Mouse (Mus musculus) ovary, postnatal 36 days (tissue): ENCODE results near the gene Ankef1.

Source experiments
- DNase-seq: peaks from one replicate; pipeline ENCODE4 v3.0.0; 2022; ENCODE audit warnings: low spot score, mixed read lengths

The Ankef1 gene

GRCm38 (mm10) chr2:136501651-136502050, at the start of gene Ankef1:
Gene Ankef1, plus strand, starts transcription at chr2:136501910.
- no peak for DNase-seq

GRCm38 (mm10) chr2:136456468-136456867, 45.2 kb upstream of the Ankef1 start:
- DNase-seq = no peak

- DNase-seq = no peak
Measured at GRCm38 (mm10) chr2:136456875-136457274, 44.8 kb upstream of the Ankef1 start.

GRCm38 (mm10) chr2:136477656-136478055, 24.1 kb upstream of the Ankef1 start:
- no peak for DNase-seq

- no peak for DNase-seq
Measured at GRCm38 (mm10) chr2:136482269-136482668, 19.4 kb upstream of the Ankef1 start.

- DNase-seq = no peak
Measured at GRCm38 (mm10) chr2:136483058-136483457, 18.7 kb upstream of the Ankef1 start.

- DNase-seq = no peak
Measured at GRCm38 (mm10) chr2:136484955-136485354, 16.8 kb upstream of the Ankef1 start.

GRCm38 (mm10) chr2:136485401-136485800, 16.3 kb upstream of the Ankef1 start:
- no peak for DNase-seq

GRCm38 (mm10) chr2:136485815-136486619, 15.7 kb upstream of the Ankef1 start:
- peak; percentile 40 for DNase-seq

GRCm38 (mm10) chr2:136486986-136487385, 14.7 kb upstream of the Ankef1 start:
- no peak for DNase-seq

- no peak for DNase-seq
Measured at GRCm38 (mm10) chr2:136511073-136511472, 9.4 kb downstream of the Ankef1 start.

- no peak for DNase-seq
Measured at GRCm38 (mm10) chr2:136511756-136512155, 10.0 kb downstream of the Ankef1 start.

- no peak for DNase-seq
Measured at GRCm38 (mm10) chr2:136512802-136513201, 11.1 kb downstream of the Ankef1 start.

GRCm38 (mm10) chr2:136513806-136514205, 12.1 kb downstream of the Ankef1 start:
- DNase-seq = no peak

GRCm38 (mm10) chr2:136515501-136515900, 13.8 kb downstream of the Ankef1 start:
- DNase-seq = no peak

GRCm38 (mm10) chr2:136528937-136529336, 27.2 kb downstream of the Ankef1 start:
- DNase-seq = no peak

- peak; percentile 87 for DNase-seq
Measured at GRCm38 (mm10) chr2:136532033-136532432, 30.3 kb downstream of the Ankef1 start.

GRCm38 (mm10) chr2:136558020-136558419, 56.3 kb downstream of the Ankef1 start:
- no peak for DNase-seq

- DNase-seq = no peak
Measured at GRCm38 (mm10) chr2:136562336-136562735, 60.6 kb downstream of the Ankef1 start.

- no peak for DNase-seq
Measured at GRCm38 (mm10) chr2:136570856-136571255, 69.1 kb downstream of the Ankef1 start.

- DNase-seq = no peak
Measured at GRCm38 (mm10) chr2:136582762-136583161, 81.1 kb downstream of the Ankef1 start.

GRCm38 (mm10) chr2:136588811-136589210, 87.1 kb downstream of the Ankef1 start:
- no peak for DNase-seq

- DNase-seq = peak; percentile 43
Measured at GRCm38 (mm10) chr2:136596451-136596850, 94.7 kb downstream of the Ankef1 start.

- DNase-seq = no peak
Measured at GRCm38 (mm10) chr2:136598743-136599142, 97.0 kb downstream of the Ankef1 start.
